Mouse (Mus musculus): ENCODE data around the gene Pigx. TPM values are rescaled to one million over a fixed set of nuclear protein-coding genes. Genes with fewer than 3 reads are reported as not detected.

The Pigx gene
- polyA plus RNA-seq, 1 experiment from 2014 or later: 147 TPM

GRCm38 (mm10) chr16:32042367-32042766 is 57.2 kb downstream of the Pigx start:
- H3K4me2 ChIP-seq (replicated peaks; ENCODE audit: low read depth, low read length): no peak overlapping the region
- H3K27ac ChIP-seq (ENCODE audit: low read depth, low read length): no peak overlapping the region
- H3K9ac ChIP-seq (ENCODE audit: low read depth, low read length): no peak overlapping the region
- peaks cover 69% of the 10 kb centered on the region for H3K36me3 ChIP-seq (ENCODE audit: control insufficient read depth, insufficient read depth, low read length)
- no peaks in the 10 kb centered on the region for H3K9me3 ChIP-seq (ENCODE audit: control insufficient read depth, low read length)
- H3K4me3 ChIP-seq (ENCODE audit: low read length): no peak overlapping the region
- H3K27me3 ChIP-seq (ENCODE audit: control insufficient read depth, insufficient read depth, low read length): no peaks in the 10 kb centered on the region
- H3K4me1 ChIP-seq (ENCODE audit: control insufficient read depth, insufficient read depth, low read length): no peaks in the 10 kb centered on the region
- ATAC-seq (ENCODE audit: low FRiP score, low TSS enrichment): no peak
- WGBS: 90% methylated on average over 4 of the region's 4 CpGs

Other genes starting within 250 kb of the Pigx start
- 0.10 TPM in 1 of 2 replicates, not detected in the other for gene Meltf, start 220.9 kb downstream of the Pigx start, polyA plus RNA-seq (2014; fragmentation: Nextera tagmentation; extraction: Ambion mirVana)
- gene Pigz, start 165.9 kb downstream of the Pigx start, polyA plus RNA-seq (2014; fragmentation: Nextera tagmentation; extraction: Ambion mirVana): 0.27 and 0.97 TPM in 2 replicates
- 96.4 and 99.1 TPM in 2 replicates for gene 0610012G03Rik, start 151.2 kb downstream of the Pigx start, polyA plus RNA-seq (2014; fragmentation: Nextera tagmentation; extraction: Ambion mirVana)
- 117 and 123 TPM in 2 replicates for gene Ncbp2, start 151.2 kb downstream of the Pigx start, polyA plus RNA-seq (2014; fragmentation: Nextera tagmentation; extraction: Ambion mirVana)
- gene Senp5, start 96.5 kb downstream of the Pigx start, polyA plus RNA-seq (2014; fragmentation: Nextera tagmentation; extraction: Ambion mirVana): 10.2 and 11.6 TPM in 2 replicates
- gene Pak2, start 20.4 kb downstream of the Pigx start, polyA plus RNA-seq (2014; fragmentation: Nextera tagmentation; extraction: Ambion mirVana): 30.3 and 42.0 TPM in 2 replicates
- 39.7 and 43.8 TPM in 2 replicates for gene Cep19, start 60 bp upstream of the Pigx start, polyA plus RNA-seq (2014; fragmentation: Nextera tagmentation; extraction: Ambion mirVana)
- 14.4 and 18.7 TPM in 2 replicates for gene Nrros, start 65.9 kb upstream of the Pigx start, polyA plus RNA-seq (2014; fragmentation: Nextera tagmentation; extraction: Ambion mirVana)
- not detected in 2 replicates for gene Bex6, start 80.1 kb upstream of the Pigx start, polyA plus RNA-seq (2014; fragmentation: Nextera tagmentation; extraction: Ambion mirVana)
- 10.8 and 14.5 TPM in 2 replicates for gene Fbxo45, start 147.4 kb upstream of the Pigx start, polyA plus RNA-seq (2014; fragmentation: Nextera tagmentation; extraction: Ambion mirVana)
- gene Wdr53, start 147.5 kb upstream of the Pigx start, polyA plus RNA-seq (2014; fragmentation: Nextera tagmentation; extraction: Ambion mirVana): 17.7 and 22.4 TPM in 2 replicates
- not detected in 2 replicates for gene Smco1, start 171.7 kb upstream of the Pigx start, polyA plus RNA-seq (2014; fragmentation: Nextera tagmentation; extraction: Ambion mirVana)
- 25.6 and 32.6 TPM in 2 replicates for gene Rnf168, start 177.7 kb upstream of the Pigx start, polyA plus RNA-seq (2014; fragmentation: Nextera tagmentation; extraction: Ambion mirVana)
- 18.4 and 30.3 TPM in 2 replicates for gene Ubxn7, start 232.5 kb upstream of the Pigx start, polyA plus RNA-seq (2014; fragmentation: Nextera tagmentation; extraction: Ambion mirVana)